Mouse (Mus musculus): ENCODE data around the gene Reln. TPM values are rescaled to one million over a fixed set of nuclear protein-coding genes. Genes with fewer than 3 reads are reported as not detected.
A peak's percentile ranks its signal among the peaks of the same experiment; 100 is the strongest.

Gene Reln
- polyA plus RNA-seq, 1 experiment from 2014 or later, result 5.1 TPM

DNA sequence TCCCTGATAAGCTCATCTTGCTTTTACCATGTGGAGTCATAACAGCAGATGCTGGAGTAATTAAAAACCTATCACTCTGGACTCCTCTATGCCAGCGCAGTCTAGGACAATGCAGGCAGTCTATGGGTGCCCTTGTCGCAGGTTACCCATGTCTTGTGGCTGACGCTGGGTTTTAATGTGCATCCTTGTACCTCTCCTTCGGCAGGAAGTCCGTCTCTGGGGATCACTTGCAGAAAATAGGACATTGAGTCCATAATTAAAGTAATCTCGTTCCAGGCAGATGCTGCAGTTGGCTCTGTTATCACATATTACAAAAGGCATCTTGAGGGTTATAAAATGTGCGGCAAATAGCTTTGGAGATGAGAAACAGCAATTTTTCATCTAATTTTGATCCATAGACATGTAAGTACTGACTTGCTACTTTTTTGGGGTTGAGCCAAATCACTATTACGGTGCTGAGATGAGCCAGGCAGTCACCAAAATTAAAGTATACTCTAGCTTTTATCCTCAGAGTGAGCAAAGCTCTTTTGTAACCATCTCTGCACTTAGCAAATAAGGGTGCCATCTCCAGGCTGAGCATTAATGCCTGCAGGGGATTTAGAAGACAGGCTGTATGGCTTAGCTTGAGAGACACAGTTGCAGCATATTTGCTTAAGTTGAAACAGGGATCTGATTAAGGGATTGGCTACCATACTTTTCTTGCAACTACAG is 136.0 kb downstream of the Reln start:
- Histone ChIP-seq H3K4me1 (no peaks in the 10 kb centered on the region), H3K4me2 (replicated peaks) (no peak overlapping the region), H3K4me3 (replicated peaks) (no peak overlapping the region), H3K9me3 (replicated peaks) (no peaks in the 10 kb centered on the region), H3K9ac (no peak overlapping the region), H3K36me3 (no peaks in the 10 kb centered on the region), H3K27ac (replicated peaks) (no peak overlapping the region), H3K27me3 (no peaks in the 10 kb centered on the region)
- 0 out of 2 replicates have a peak, but pooled peaks have one; percentile 57 for ATAC-seq (ENCODE audit: insufficient number of reproducible peaks, low FRiP score, low TSS enrichment, low read depth)
- WGBS, result 31% methylated on average over 8 of the region's 8 CpGs

DNA sequence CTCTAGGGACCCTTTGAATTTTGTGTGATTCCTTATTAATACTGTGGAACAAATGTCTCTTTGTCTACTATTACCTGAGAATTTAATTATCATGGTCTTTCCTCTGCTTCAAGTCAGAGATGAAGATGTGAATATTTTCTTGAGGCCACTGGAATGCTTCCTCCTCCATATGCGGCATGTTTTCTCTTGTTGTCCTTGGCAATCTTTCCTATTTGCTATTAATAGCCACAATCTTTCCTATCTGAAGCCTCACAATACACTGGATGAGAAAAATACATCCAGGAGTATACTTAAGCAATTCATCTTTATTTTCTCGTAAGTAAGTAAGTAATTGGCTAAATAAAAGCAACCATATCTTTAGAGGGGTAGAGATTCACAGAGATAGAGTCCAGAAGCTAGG is 146.6 kb downstream of the Reln start:
- no peak overlapping the region for H3K4me2 ChIP-seq (replicated peaks)
- 52% methylated on average over 2 of the region's 2 CpGs for WGBS
- ATAC-seq (ENCODE audit: insufficient number of reproducible peaks, low FRiP score, low TSS enrichment, low read depth), result no peak
- H3K4me3 ChIP-seq (replicated peaks), result no peak overlapping the region
- H3K9ac ChIP-seq, result no peak overlapping the region
- no peaks in the 10 kb centered on the region for H3K4me1 ChIP-seq
- no peaks in the 10 kb centered on the region for H3K9me3 ChIP-seq (replicated peaks)
- no peaks in the 10 kb centered on the region for H3K27me3 ChIP-seq
- H3K27ac ChIP-seq (replicated peaks), result no peak overlapping the region
- no peaks in the 10 kb centered on the region for H3K36me3 ChIP-seq

DNA sequence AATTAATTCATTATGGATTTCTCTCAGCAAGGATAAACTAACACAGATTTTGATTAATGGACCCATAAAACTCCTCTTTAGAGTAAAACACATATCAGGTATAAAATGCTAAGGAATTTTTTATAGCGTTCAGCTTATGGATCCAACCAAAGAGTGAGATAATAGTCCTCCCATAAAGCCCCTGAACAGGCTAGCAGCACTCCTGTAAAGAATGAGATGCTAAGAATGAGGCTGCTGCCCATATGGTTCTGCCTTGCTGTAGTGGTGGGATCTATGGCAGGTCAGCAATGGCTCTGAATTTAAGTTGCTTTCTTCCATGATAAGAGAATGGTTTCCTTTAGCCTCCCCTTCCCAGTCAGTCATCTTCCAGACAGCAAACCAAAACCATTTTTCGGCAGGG is 147.6 kb downstream of the Reln start:
- WGBS, result 80% methylated on average over 2 of the region's 2 CpGs
- Histone ChIP-seq H3K36me3 (no peaks in the 10 kb centered on the region), H3K4me1 (no peaks in the 10 kb centered on the region), H3K4me3 (replicated peaks) (no peak overlapping the region), H3K9me3 (replicated peaks) (no peaks in the 10 kb centered on the region), H3K27ac (replicated peaks) (no peak overlapping the region), H3K27me3 (no peaks in the 10 kb centered on the region), H3K9ac (no peak overlapping the region), H3K4me2 (replicated peaks) (no peak overlapping the region)
- ATAC-seq (ENCODE audit: insufficient number of reproducible peaks, low FRiP score, low TSS enrichment, low read depth), result no peak

DNA sequence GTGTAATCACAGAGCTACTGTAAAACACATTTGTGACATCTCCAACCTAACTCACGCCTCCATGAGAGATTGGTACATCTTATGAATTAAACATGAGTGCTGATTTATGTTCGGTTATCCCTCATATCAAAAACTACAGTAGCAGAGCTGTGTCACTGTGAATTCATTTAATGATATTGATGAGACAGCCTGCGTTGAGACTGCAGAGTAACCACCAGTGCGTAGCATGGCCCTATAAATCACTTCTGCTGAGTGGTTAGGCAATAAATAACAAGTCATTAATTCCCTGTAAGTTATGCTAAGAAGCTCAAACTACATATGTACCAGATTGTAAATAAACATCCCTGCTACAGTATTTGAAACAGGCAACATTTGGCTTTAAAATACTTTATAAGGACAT is 148.0 kb downstream of the Reln start:
- H3K27me3 ChIP-seq, result no peaks in the 10 kb centered on the region
- H3K4me1 ChIP-seq, result no peaks in the 10 kb centered on the region
- no peak overlapping the region for H3K4me2 ChIP-seq (replicated peaks)
- H3K9me3 ChIP-seq (replicated peaks), result no peaks in the 10 kb centered on the region
- H3K36me3 ChIP-seq, result no peaks in the 10 kb centered on the region
- H3K4me3 ChIP-seq (replicated peaks), result no peak overlapping the region
- WGBS, result 68% methylated on average over 4 of the region's 4 CpGs
- ATAC-seq (ENCODE audit: insufficient number of reproducible peaks, low FRiP score, low TSS enrichment, low read depth), result no peak
- H3K27ac ChIP-seq (replicated peaks), result no peak overlapping the region
- H3K9ac ChIP-seq, result no peak overlapping the region

DNA sequence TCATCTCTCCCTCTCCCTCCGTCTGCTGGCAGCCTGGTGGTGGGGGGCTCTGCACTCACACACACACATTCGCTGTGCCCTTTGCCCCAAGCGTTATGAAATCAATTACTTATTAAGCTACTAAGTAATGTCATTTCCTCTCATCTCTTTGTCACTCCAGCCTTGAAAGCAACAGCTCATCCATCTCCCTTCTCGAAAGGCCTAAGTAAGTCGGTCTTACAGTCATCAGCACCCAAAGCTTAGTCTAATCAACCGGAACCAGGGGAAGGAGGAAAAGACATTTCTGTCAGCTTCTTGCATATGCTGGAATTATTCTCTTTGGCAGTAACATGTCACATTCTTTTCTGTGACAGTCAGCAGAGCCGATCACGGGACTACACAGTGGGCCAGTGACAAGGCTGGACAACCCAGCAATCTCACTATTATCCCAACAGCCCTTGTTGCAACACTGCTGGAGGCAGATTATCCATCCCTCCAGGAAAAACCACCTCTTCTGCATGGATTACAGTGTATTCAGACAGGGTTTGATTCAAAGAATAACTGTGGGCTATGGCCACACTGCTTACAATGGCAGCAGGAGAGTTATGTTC is 149.1 kb downstream of the Reln start:
- H3K4me1 ChIP-seq, result no peaks in the 10 kb centered on the region
- 69% methylated on average over 8 of the region's 8 CpGs for WGBS
- no peak for ATAC-seq (ENCODE audit: insufficient number of reproducible peaks, low FRiP score, low TSS enrichment, low read depth)
- no peak overlapping the region for H3K9ac ChIP-seq
- no peak overlapping the region for H3K4me3 ChIP-seq (replicated peaks)
- H3K4me2 ChIP-seq (replicated peaks), result no peak overlapping the region
- no peaks in the 10 kb centered on the region for H3K36me3 ChIP-seq
- H3K9me3 ChIP-seq (replicated peaks), result no peaks in the 10 kb centered on the region
- no peak overlapping the region for H3K27ac ChIP-seq (replicated peaks)
- no peaks in the 10 kb centered on the region for H3K27me3 ChIP-seq

DNA sequence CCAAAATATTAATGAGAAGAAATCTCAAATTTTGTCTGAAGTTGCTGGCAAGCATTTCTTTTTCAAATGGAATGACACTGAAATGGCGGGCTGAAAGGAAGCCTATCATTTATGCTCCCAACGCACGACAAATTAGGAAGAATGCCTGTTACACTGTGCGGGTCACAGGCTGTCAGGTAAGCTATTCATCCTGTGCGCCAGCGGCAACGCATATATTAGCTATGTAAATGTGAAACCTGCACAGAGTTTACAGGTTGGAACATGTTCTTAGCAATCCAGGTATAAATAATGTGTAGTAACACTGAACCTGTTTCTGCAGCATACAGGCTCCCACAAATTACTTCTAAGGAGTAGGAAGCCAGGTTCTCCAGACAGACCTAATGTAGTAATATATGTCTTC is 152.7 kb downstream of the Reln start:
- no peak overlapping the region for H3K9ac ChIP-seq
- no peaks in the 10 kb centered on the region for H3K4me1 ChIP-seq
- 59% methylated on average over 7 of the region's 7 CpGs for WGBS
- no peak overlapping the region for H3K27ac ChIP-seq (replicated peaks)
- H3K36me3 ChIP-seq, result no peaks in the 10 kb centered on the region
- H3K4me2 ChIP-seq (replicated peaks), result no peak overlapping the region
- no peak for ATAC-seq (ENCODE audit: insufficient number of reproducible peaks, low FRiP score, low TSS enrichment, low read depth)
- H3K27me3 ChIP-seq, result no peaks in the 10 kb centered on the region
- no peaks in the 10 kb centered on the region for H3K9me3 ChIP-seq (replicated peaks)
- no peak overlapping the region for H3K4me3 ChIP-seq (replicated peaks)

DNA sequence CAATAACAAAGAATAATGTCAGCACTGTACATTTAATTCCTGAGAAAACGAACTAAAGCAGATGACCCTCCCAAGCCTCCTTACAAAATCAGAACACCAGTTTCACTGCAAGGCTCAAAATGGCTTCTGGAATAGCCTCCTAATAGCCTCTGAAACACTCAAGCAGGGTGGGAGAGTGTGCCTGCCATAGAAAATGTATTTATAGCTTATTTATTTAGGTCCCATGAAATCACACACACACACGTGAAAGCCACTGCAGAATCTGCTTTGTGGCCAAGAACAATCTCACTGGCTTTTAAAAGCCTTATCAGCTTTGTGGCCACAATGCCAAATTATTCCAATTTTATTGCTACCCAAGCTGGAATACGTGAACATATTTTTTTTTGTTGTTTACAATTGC is 154.2 kb downstream of the Reln start:
- Histone ChIP-seq H3K27ac (replicated peaks) (no peak overlapping the region), H3K9me3 (replicated peaks) (no peaks in the 10 kb centered on the region), H3K9ac (no peak overlapping the region), H3K4me3 (replicated peaks) (no peak overlapping the region), H3K4me2 (replicated peaks) (no peak overlapping the region), H3K27me3 (no peaks in the 10 kb centered on the region), H3K4me1 (no peaks in the 10 kb centered on the region), H3K36me3 (no peaks in the 10 kb centered on the region)
- 78% methylated on average over 3 of the region's 3 CpGs for WGBS
- ATAC-seq (ENCODE audit: insufficient number of reproducible peaks, low FRiP score, low TSS enrichment, low read depth), result no peak

DNA sequence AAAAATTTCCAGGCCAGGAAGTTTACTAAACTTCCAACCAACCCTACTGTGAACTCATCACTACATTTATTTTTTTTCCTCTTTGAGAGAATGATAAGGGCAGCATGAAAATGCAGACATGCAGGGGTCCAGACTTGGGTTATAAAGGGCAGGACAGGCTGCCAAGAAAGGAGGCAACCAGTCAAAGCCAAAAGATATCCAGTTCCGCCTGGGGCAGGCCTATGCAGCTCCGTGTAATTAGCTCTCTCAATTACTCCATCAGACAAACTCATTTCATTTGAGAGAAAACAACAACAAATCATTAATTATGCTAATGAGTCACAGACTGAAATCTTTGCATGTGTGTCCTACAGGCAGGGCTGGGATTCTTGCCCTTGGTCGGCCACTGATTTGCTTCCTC is 156.9 kb downstream of the Reln start:
- no peaks in the 10 kb centered on the region for H3K36me3 ChIP-seq
- H3K9ac ChIP-seq, result no peak overlapping the region
- H3K9me3 ChIP-seq (replicated peaks), result no peaks in the 10 kb centered on the region
- no peaks in the 10 kb centered on the region for H3K27me3 ChIP-seq
- H3K4me2 ChIP-seq (replicated peaks), result no peak overlapping the region
- H3K27ac ChIP-seq (replicated peaks), result no peak overlapping the region
- H3K4me3 ChIP-seq (replicated peaks), result no peak overlapping the region
- 45% methylated on average over 3 of the region's 3 CpGs for WGBS
- H3K4me1 ChIP-seq, result no peaks in the 10 kb centered on the region
- no peak for ATAC-seq (ENCODE audit: insufficient number of reproducible peaks, low FRiP score, low TSS enrichment, low read depth)

DNA sequence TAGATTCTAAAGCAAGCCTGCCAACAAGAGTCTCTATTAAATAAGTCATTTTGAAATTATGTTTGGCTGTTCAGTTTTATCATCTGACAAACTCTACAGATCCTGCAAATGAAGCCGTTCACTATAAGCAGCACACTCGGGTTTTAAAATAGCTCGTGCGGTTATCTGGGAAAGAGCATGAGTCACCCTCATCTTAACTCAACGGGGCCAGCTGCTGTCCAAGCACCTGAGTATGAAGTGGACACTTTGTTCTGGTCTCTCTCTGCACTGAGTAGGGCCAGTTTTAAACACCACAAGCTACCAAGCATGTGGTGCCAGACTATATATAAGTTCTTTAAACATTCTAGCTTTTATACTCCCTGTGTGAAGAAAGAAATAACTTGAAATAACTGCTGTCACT is 168.0 kb downstream of the Reln start:
- Histone ChIP-seq H3K9ac (no peak overlapping the region), H3K4me3 (replicated peaks) (no peak overlapping the region), H3K27me3 (no peaks in the 10 kb centered on the region), H3K27ac (replicated peaks) (no peak overlapping the region), H3K9me3 (replicated peaks) (no peaks in the 10 kb centered on the region), H3K36me3 (no peaks in the 10 kb centered on the region), H3K4me1 (no peaks in the 10 kb centered on the region), H3K4me2 (replicated peaks) (no peak overlapping the region)
- no peak for ATAC-seq (ENCODE audit: insufficient number of reproducible peaks, low FRiP score, low TSS enrichment, low read depth)
- WGBS, result 74% methylated on average over 5 of the region's 5 CpGs

DNA sequence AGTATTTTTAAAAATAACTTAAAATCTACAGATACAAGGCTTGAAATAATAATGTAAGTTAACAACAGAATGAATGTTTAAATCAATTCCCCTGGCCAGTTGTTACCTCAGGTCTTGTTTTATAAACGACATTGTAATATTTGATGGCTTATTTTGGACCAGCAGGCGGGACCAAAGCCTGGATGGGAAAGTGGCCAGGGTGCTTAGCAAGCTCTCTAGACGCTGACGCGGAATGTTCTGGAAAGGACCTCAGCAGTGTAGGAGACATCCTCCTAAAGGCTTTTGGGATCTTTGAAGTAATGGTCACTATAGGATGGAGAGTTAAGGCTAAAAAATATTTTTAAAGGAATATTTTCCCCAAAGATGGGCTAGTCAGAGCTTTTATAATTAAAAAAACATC is 173.2 kb downstream of the Reln start:
- no peak overlapping the region for H3K4me3 ChIP-seq (replicated peaks)
- WGBS, result 87% methylated on average over 5 of the region's 5 CpGs
- H3K9me3 ChIP-seq (replicated peaks), result no peaks in the 10 kb centered on the region
- H3K27me3 ChIP-seq, result no peaks in the 10 kb centered on the region
- H3K9ac ChIP-seq, result no peak overlapping the region
- H3K4me1 ChIP-seq, result no peaks in the 10 kb centered on the region
- no peaks in the 10 kb centered on the region for H3K36me3 ChIP-seq
- ATAC-seq (ENCODE audit: insufficient number of reproducible peaks, low FRiP score, low TSS enrichment, low read depth), result no peak
- no peak overlapping the region for H3K27ac ChIP-seq (replicated peaks)
- H3K4me2 ChIP-seq (replicated peaks), result no peak overlapping the region

DNA sequence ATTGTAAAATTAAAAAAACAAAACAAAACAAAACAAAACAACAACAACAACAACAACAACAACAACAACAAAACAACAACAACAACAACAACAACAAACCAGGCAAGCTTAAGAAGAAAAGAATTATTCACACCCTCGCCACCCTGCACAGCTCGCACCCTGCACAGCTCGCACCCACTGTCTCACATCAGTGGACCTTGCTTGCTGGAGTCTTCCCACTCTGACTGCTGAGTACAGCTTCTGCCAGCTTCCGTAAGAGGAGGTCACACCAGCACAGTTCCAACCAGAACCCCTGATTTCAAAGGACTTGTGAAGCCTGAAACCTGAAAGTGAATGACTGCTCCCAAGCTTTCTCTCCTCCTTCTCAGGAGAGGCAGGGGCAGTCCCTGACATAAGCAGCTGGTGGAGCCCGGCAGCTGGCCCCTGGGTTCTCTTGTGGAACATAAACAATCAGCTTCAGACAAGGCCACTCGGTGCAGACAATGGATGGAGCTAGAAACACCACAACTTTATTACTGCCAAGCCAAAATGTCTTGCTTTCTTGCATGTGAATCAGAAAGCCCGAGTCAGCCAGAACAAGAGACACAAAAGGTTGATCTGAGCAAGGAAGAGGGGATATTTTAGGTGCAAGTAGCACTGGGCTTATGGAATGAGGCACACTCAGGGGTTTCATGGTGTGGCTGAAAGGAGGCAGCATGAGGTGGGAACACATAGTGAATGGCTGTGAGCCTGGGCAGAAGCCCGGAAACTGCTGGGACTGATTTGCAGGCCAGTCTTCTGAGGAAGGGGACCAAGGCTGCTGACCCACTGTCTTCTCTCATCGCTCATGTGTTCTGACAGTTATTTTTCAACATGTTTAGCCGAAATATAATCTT is 180.2 kb downstream of the Reln start:
- 65% methylated on average over 10 of the region's 10 CpGs for WGBS
- H3K9me3 ChIP-seq (replicated peaks), result no peaks in the 10 kb centered on the region
- no peak overlapping the region for H3K4me3 ChIP-seq (replicated peaks)
- H3K4me1 ChIP-seq, result no peaks in the 10 kb centered on the region
- H3K4me2 ChIP-seq (replicated peaks), result no peak overlapping the region
- no peak overlapping the region for H3K27ac ChIP-seq (replicated peaks)
- H3K36me3 ChIP-seq, result no peaks in the 10 kb centered on the region
- H3K9ac ChIP-seq, result no peak overlapping the region
- H3K27me3 ChIP-seq, result no peaks in the 10 kb centered on the region
- ATAC-seq (ENCODE audit: insufficient number of reproducible peaks, low FRiP score, low TSS enrichment, low read depth), result no peak

All from embryonic facial prominence, embryonic 15.5 days (tissue).